Mouse (Mus musculus) large intestine, adult 2 months (tissue): ENCODE results near the gene Tdpoz2. TPM values are rescaled to one million over a fixed set of nuclear protein-coding genes. Genes with fewer than 3 reads are reported as not detected.
"Not testable (repeated sequence)": the region's sequence is repeated elsewhere in the genome, so short reads cannot be mapped to it uniquely, and the experiment has no call there.

ENCODE experiments used
- DNase-seq: peaks from one replicate; pipeline ENCODE4 v3.0.0-alpha.2; 2012; ENCODE audit warnings: low read depth, low spot score
- WGBS: fragments of 180-500 bp; shearing (Covaris S2); methylation state at CpG from one replicate; pipeline ENCODE4 v1.1.7; 2018; 5-methylcytosine and 5-hydroxymethylcytosine counted together
- polyA plus RNA-seq: library from polyadenylated mRNA; depleted of rRNA; stranded (reverse); fragments of >200 nt; gene quantifications from 2 replicates; pipeline ENCODE4 v1.2.3, GENCODE M21; 2012; rRNA removed

Tdpoz2 gene
- polyA plus RNA-seq = not detected in 2 replicates

GRCm38 (mm10) chr3:93652586-93652985, at the start of gene Tdpoz2:
Gene Tdpoz2, minus strand, starts transcription at chr3:93652686.
- 80% methylated on average over 3 of the region's 3 CpGs for WGBS
- DNase-seq = no peak

GRCm38 (mm10) chr3:93692970-93693369, 40.5 kb upstream of the Tdpoz2 start, which contains the start of gene Gm37596:
Gene Gm37596, minus strand, starts transcription at chr3:93693070.
- not testable (repeated sequence) for DNase-seq
- WGBS = 55% methylated on average over 1 of the region's 2 CpGs

DNA sequence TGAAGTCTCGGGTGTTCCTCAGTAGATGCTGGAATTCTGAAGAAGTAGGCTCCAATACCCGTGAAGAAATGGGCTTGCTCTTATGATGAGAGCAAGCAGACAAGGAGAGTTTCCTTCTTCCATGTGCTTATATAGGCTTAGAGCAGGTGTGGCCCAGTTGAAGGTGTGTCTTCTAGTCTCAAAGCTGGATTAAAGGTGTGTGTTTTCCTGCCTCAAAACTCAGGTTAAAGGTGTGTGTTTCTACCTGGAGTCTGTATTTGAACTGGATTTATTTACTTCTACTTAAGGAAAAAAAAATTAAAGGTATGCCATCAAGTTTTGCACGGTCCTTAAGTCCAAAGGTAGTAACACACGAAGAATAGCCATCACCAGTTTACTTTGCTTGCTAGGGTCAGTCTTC, 23.7 kb upstream of the Tdpoz2 start, which contains the start of gene Tdpoz1:
Gene Tdpoz1, minus strand, starts transcription at position 101 of the 400 bp plus-strand sequence.
- not testable (repeated sequence) for DNase-seq
- 55% methylated on average over 3 of the region's 4 CpGs for WGBS

DNA sequence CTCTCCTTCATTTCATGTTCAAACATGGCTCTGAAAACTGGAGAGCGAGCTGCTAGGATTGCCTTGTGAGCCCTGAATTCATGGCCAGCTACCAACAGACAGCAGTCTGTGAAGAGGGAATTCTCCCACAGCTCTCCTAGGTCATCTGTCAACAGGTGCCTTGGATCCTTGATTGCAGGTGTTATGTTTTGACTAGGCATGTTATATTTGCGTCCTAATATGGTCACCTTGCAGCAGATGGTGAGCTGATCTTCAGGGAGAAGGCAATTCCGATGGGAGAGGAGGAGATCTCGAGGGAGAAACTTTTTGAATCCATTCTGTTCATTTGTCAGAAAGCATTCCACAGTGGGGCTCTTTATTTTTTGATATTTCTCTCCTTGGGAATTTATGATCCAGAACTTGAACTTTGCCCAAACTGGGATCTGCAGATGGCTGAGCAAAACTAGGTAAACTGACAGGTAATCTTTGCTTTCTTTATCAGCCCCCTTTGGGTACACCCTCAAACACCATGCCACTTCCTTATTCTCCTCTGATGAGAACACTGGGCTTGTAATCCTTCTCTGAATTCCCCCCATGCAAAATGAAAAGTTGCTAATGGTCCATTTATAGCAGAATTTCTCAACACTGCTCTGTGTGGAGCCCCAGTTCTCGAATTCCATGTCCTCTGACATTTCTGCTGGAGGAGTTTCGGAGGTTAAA, 18.5 kb upstream of the Tdpoz2 start:
- WGBS = 57% methylated on average over 6 of the region's 6 CpGs
- DNase-seq = not testable (repeated sequence)

DNA sequence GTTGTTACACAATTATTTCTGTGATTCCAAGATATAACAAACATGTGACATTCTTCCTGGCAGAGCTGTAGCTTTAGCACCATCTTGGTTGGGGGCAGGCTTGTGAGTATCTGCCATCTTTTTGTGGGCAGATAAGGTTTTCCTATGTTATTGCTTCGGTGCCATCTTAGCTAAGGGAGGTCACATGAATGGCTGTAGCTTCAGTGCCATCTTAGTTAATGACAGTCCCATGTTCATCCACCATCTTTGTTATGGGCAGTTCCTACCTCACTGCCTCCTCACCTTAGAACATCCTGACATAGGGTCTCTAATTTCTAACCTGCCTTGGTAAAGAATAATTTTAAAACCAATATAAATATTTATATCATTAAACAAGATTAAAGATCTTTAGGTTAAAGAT, 1.8 kb upstream of the Tdpoz2 start:
- DNase-seq = no peak
- 66% methylated on average over 1 of the region's 1 CpGs for WGBS

- WGBS = 84% methylated on average over 4 of the region's 4 CpGs
- DNase-seq = not testable (repeated sequence)
These were observed 21.4 kb downstream of the Tdpoz2 start for GRCm38 (mm10) chr3:93630917-93631714.

DNA sequence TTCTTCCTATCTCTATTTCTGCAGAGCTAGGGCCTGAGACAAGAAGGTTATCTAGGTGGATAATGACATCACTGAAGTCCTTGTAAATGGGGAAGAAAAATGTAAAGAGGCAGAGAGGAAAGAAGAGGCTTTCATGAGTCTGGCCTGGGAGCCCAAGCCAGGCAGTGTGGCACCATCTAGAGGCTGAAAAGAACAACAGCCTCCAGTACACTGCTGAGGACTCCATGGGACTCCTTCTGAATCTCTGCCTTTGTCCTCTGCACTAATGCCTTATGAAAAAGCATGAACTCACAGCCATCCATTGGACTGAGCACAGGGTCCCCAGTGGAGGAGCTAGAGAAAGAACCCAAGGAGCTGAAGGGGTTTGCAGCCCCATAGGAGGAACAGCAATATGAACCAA, 43.5 kb downstream of the Tdpoz2 start:
- DNase-seq = not testable (repeated sequence)

DNA sequence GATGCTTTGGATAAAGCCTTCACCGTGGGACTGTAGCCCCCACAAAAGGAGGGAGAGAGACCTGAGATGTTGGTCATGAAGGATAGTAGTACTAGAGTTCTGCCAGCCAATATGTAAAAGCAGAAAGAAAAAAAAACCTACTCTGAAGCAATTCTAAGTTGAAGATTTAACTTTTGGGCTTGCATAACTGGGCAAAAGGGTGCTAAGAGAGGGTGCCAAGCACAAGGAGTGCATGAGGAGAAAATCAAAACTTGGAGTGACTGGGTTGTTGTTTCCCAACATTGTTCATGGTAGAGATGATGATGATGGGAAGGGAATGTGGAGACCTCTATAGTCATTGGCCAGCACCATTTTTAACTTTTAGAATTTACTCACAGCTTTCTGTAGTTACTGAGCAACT, 50.6 kb downstream of the Tdpoz2 start:
- WGBS = 83% methylated on average over 1 of the region's 1 CpGs

More for the DNA sequence above, 50.6 kb downstream of the Tdpoz2 start:
- no peak for DNase-seq

Other genes starting within 250 kb of the Tdpoz2 start
- 0.05 TPM in 2 replicates for gene Tchh, start 210.4 kb downstream of the Tdpoz2 start, polyA plus RNA-seq
- gene Tchhl1, start 183.9 kb downstream of the Tdpoz2 start, polyA plus RNA-seq = not detected in 2 replicates
- 187 and 233 TPM in 2 replicates for gene S100a11, start 132.2 kb downstream of the Tdpoz2 start, polyA plus RNA-seq
- gene S100a10, start 97.6 kb downstream of the Tdpoz2 start, polyA plus RNA-seq = 437 and 499 TPM in 2 replicates
- not detected in 2 replicates for gene Tdpoz1, start 23.6 kb upstream of the Tdpoz2 start, polyA plus RNA-seq
- gene Gm37596, start 40.4 kb upstream of the Tdpoz2 start, polyA plus RNA-seq = not detected in 2 replicates
- not detected in 2 replicates for gene Gm5773, start 120.3 kb upstream of the Tdpoz2 start, polyA plus RNA-seq
- gene Tdpoz4, start 143.7 kb upstream of the Tdpoz2 start, polyA plus RNA-seq = not detected in 2 replicates
- gene Tdpoz3, start 173.3 kb upstream of the Tdpoz2 start, polyA plus RNA-seq = not detected in 2 replicates